Mouse (Mus musculus): Measurements from ENCODE around the gene Eme1.

DNA sequence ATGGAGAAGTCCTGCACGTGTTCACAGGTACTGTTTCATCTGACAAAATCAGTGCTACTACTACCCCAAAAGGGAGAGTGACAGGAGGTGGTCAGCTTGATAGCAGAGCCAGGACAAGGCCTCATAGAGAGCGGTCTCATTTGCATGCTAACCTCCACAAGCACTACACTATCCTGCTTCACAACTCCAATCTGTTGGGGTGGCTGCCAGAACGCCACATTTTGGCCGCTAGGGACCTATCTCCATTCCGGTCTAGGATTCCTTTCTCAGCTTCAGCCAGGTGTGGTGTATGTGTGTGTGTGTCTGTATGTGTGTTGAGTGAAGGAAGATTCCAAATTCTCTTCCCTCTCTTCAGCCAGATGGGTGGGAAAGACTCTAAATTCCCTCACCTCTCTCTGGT, 21.7 kb upstream of the Eme1 start:
- TF ChIP-seq CTCF (IDR thresholded peaks at IDR 0.05; ENCODE audit: extremely low read depth, insufficient read depth, low read length) (no peak), POLR2A (IDR thresholded peaks at IDR 0.05; ENCODE audit: extremely low read depth, insufficient read depth, low read length) (no peak)
